Mouse (Mus musculus): Measurements from ENCODE around the gene Gm26920. TPM values are rescaled to one million over a fixed set of nuclear protein-coding genes. Genes with fewer than 3 reads are reported as not detected.
"Not testable (repeated sequence)": the region's sequence is repeated elsewhere in the genome, so short reads cannot be mapped to it uniquely, and the experiment has no call there.

The Gm26920 gene
- total RNA-seq (2021) = under 1 TPM in 1 of 2 experiments, not detected in 1; 0.74 TPM

GRCm38 (mm10) chr7:30090092-30090969 lies at the start of gene Gm26920, which contains the start of gene Zfp566:
Gene Gm26920 (minus strand): TSS chr7:30090410.
Gene Zfp566 (minus strand): TSS chr7:30090527.
- peak; percentile 97 for DNase-seq

DNA sequence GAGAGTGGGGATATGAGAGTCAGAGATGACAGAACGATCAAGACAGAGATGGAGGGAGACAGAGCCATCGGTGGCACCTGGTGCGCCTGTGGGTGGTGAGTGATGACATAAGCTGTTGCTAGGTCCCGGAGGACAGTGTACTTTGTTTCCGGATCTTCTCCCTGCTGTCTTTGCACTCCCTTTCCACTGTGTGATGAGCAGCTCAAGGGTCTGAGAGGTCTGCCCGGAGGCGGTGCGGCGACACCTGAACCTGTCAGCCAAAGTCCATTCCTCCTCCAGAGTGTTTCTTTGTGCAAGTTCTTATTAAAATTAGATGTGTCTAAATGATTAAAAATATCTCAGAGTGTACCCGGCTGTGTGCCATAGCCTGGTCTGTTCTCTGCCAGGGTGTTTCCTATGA lies 46.6 kb upstream of the Gm26920 start:
- DNase-seq = no peak

GRCm38 (mm10) chr7:30132396-30132795 lies 42.2 kb upstream of the Gm26920 start:
- DNase-seq = no peak

GRCm38 (mm10) chr7:30129900-30130299 lies 39.7 kb upstream of the Gm26920 start:
- no peak for DNase-seq

- DNase-seq = no peak
Measured at GRCm38 (mm10) chr7:30122188-30122530, 31.9 kb upstream of the Gm26920 start.

- DNase-seq = peak; percentile 94
Measured at GRCm38 (mm10) chr7:30121308-30122187, 31.3 kb upstream of the Gm26920 start, which contains the start of gene Zfp382. Gene Zfp382 (plus strand): TSS chr7:30121942.

GRCm38 (mm10) chr7:30117935-30118334 lies 27.7 kb upstream of the Gm26920 start:
- DNase-seq = not testable (repeated sequence)

DNA sequence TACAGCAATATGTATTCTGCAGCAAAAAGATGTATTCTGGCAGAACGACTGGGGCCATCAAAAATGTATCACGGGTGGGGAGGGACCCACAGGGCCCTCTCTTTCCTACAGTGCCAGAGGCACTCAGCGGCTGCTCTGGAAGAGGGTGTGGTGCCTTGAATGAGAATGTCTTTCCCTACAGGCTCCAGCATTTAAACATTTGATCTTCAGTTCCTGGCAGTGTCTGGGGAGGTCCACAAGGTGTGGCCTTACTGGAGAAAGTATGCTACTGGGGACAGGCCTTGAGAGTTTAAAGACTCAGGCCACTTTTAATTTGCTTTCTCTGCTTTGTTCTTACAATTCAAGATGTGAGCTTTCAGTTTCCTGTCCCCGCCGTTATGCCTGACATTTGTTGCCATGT lies 25.9 kb upstream of the Gm26920 start:
- no peak for DNase-seq

- DNase-seq = peak; percentile 21
Measured at GRCm38 (mm10) chr7:30099297-30099696, 9.1 kb upstream of the Gm26920 start.

DNA sequence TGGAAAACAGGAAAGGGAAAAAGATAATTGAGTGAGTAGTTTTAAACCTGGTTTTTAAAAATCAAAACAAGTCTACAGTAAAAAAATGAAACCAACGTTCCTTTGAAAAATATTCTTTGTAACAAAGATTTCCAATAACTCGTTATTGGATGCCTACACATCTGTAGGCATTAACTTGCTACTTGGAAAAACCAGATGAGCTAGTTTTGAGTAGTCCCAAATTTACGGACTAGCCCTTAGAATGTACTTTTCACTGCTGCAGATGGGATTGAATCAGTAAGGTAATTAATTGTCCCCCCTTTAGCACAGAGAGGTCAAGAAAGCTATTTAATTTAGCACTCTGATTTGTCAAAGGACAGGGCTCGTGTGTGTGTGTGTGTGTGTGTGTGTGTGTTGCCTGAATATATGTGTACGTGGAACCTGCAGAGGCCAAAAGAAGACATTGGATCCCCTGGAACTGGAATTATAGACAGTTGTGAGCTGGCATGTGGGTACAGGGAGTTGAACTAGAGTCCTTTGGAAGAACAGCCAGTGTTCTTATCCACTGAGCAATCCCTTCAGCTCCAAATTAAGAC lies 5.4 kb upstream of the Gm26920 start:
- DNase-seq = no peak

- DNase-seq = peak; percentile 92
Measured at GRCm38 (mm10) chr7:30094646-30095429, 4.6 kb upstream of the Gm26920 start, which contains the start of gene Zfp260. Gene Zfp260 (plus strand): TSS chr7:30094777.

DNA sequence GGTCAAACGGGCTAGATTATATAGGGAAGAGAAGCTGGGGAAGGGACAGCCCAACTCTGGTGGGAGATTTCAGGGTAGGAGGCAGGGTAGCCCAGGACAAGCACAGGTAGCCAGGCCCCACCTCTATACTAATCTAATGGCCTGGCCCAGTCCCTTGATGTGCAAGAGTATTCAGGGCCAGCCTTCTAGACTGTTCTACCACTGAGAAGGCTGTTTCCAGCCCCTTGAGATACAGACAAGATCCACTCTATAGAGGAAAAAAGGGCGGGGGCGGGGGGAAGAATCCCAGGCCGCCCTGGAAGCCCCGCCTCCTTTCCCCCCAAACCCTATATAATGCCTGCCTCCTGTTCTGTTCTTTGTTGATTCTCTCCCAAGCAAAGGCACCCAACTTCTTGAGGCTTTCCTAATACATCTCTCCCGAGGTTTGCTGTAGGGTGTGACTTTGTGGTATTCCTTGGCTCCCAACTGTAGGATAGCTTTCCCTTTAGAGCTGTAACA lies 3.8 kb upstream of the Gm26920 start:
- no peak for DNase-seq

GRCm38 (mm10) chr7:30092666-30093065 lies 2.5 kb upstream of the Gm26920 start:
- no peak for DNase-seq

DNA sequence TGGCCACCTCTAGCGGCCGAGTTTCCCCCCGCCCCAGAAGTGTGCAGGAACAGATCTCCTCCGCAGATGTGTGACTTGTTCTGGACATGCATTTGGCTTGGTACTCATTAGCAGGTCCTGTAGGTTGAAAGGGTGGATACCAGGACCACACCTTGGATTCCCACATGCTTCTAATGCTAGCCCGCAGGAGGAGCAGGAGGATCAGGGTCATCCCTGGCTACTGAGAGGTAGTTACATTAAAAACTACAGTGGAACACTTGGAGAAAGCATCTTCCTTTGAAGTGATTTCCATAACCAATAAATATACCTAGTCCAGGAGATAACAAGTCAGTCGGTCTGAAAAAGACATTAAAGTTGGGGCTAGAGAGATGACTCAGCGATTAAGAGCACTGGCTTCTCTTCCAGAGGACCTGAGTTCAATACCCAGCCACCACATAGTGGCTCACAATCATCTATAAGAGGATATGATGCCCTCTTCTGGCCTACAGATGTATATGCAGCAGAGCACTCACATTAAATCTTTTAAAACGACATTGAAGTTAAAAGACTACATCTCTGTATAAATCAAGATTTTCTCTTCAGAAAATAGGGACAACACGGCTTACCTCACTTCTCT lies 868 bp upstream of the Gm26920 start:
- DNase-seq = no peak

GRCm38 (mm10) chr7:30089405-30089804 lies 805 bp downstream of the Gm26920 start:
- no peak for DNase-seq

DNA sequence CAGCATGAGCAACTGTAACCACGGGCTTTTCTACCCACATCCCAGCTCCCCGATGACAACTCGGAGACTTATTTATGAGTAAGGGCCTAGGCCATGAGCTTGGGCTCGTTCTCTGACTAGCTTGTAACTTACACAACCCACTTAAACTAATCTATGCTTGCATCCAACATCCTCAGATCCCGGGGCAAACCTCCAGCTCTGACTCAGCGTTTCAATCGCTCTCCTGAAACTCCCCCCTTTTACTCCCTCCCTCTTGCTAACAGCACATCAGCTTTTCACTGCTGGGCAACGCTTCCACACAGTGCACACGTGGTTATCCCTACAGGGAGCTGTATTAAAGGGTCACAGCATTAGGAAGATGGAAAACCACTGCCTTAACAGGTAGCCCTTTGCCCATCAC lies 3.7 kb downstream of the Gm26920 start:
- no peak for DNase-seq

GRCm38 (mm10) chr7:30072146-30073028 lies 17.8 kb downstream of the Gm26920 start, which contains the start of gene Zfp82:
Gene Zfp82 (minus strand): TSS chr7:30072900.
- DNase-seq = peak; percentile 82

GRCm38 (mm10) chr7:30064622-30065021 lies 25.6 kb downstream of the Gm26920 start:
- DNase-seq = no peak

DNA sequence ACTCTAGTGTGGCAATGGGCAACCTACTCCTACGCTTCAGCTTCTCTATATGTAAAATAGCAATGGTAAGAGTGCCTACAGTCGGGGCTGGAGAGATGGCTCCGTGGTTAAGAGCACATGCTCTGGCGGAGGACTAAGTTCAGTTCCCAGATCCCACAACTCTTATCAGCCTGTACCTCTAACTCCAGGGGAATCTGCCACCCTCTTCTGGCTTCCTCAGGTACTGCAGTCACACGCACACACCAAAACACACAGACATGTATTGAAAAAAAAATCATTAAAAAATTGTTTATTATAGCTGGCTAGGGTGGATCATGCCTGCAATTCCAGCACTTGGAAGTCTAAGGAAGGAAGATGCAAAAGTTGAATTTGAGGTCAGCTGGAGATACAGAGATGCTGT lies 27.7 kb downstream of the Gm26920 start:
- peak; percentile 21 for DNase-seq

DNA sequence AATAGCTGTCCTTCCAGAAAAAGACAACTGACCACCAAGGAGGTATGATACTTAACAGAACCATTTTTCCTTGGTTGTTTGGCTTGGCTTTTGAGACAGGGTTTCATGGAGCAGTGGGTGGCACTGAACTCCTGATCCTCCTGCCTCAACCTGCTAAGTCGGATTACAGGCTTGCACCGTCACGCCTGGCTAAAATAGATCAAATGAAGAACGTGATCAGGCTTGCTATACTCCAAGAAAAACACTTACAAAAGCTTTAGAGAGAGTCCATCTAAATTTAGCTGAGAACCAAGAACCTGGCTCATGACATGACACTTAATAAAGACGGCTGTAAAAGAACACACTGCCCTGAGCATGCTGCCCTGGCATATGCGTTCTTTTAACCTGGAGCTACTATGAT lies 29.9 kb downstream of the Gm26920 start:
- DNase-seq = no peak
